Mouse (Mus musculus) urinary bladder, postnatal 10 days (tissue): ENCODE data around the gene Cxcl16.
"Not testable (repeated sequence)": the region's sequence is repeated elsewhere in the genome, so short reads cannot be mapped to it uniquely, and the experiment has no call there.

Experiments used
- DNase-seq: peaks from one replicate; pipeline ENCODE4 v3.0.0; 2022; ENCODE audit warnings: low spot score

Gene Cxcl16

DNA sequence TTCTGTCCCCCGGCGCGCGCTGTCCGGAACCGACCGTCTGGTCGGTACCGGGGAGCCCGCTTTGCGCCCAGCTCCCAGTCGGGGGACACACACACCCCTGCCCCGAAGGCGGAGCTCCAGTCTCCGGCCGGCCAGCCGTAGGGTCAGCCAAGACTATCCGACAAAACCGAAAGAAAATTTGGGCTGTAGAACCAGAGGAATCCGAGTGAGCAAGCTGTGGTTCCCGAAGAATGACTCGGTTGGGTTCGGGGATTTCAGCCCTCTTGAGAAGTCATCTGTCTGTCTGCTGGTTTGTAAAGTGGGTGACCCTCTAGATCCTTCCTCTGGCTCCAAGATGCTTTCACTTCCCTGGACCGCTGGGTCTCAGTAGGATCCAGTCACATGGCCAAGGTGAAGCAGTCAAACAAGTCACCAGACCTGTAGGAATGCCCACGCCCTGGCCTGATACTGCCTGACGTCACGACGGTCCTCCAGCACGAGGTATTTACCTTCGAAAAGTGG lies at the start of gene Cxcl16:
TSS of gene Cxcl16 (minus strand) at position 384 of the 501 bp plus-strand sequence.
- no peak for DNase-seq

DNA sequence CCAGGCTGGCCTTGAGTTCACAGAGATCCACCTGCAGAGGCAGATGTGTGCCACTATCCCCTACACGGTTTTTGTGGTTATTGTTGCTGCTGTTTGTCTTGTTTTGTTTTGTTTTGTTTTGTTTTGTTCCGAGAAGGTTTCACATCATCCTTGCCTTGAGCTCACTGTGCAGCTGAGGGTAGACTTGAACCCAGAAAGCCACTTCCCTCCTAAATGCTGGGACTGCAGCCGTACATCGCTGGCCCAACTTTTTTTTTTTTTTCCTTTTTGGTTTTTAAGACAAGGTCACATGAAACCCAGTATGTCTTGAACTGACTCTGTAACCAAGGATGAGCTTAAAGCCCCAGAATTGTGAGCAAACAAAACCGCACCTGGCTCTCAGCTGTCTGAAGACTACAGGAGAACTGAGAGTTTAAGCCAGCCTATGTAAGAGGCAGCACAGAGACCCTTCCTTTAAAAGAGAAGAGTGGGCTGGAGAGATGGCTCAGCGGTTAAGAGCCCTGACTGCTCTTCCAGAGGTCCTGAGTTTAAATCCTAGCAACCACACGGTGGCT lies 47.3 kb upstream of the Cxcl16 start:
- DNase-seq: no peak

- DNase-seq: peak; percentile 42
Measured at GRCm38 (mm10) chr11:70506385-70506784, 46.6 kb upstream of the Cxcl16 start.

DNA sequence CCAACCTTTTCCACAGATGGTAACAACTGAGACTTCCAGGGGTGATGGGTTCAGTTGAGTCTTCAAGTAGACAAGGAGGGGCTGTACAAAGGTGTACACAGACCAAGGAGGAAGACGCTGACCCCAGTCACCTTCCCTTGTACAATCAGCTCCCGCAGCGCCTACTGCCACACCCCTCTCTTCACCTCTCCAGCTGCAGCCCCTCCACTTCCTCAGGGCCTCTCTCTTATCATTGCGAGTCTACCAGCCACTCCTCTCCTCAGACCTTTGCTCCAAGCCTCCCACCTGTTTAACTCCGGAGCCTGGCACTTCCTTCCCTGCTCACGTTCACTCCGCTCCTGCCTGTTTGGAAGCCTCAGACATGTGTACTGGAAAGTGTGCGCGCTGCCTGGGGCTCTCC lies 45.2 kb upstream of the Cxcl16 start, which contains the start of gene Tm4sf5:
TSS of gene Tm4sf5 (plus strand) at position 275 of the 400 bp plus-strand sequence.
- no peak for DNase-seq

GRCm38 (mm10) chr11:70502018-70502417 lies 42.2 kb upstream of the Cxcl16 start:
- no peak for DNase-seq

DNA sequence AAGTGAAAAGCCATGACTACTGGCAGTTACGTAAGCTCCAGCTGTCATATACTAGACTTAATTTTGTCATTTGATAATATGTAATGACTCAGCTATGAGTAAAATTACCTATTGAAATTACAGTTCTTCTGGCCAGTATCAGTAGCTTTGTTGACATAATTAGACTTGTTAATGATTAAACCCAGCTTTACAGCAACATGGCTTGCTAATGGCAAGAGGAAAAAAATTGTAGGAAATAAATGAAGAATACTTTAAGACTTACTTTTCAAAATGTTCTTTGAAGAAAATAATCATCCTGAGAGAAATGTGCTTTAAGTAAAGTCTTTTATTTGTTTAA lies 40.7 kb upstream of the Cxcl16 start:
- no peak for DNase-seq

- no peak for DNase-seq
Measured at GRCm38 (mm10) chr11:70499566-70500475, 40.0 kb upstream of the Cxcl16 start.

GRCm38 (mm10) chr11:70489684-70490083 lies 29.9 kb upstream of the Cxcl16 start:
- DNase-seq: no peak

DNA sequence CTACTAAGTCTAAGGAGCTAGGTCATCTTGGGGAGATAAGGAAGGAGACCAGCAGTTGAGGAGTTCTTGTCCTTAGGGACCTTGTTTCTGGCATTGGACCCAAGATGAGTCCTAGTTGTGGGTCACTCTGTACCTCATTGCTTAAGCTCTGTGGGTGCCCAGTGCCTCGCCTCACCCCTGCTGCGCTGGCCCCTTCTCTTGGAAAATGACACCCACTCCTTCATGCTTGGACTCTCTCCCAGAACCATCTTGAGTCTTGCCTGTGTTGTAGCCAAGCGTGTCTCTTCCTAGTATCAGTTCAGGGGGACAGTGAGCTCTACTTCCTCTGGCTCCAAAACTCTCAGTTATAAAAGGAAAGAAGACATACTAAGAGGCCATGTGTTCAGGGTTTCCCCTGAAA lies 29.4 kb upstream of the Cxcl16 start:
- no peak for DNase-seq

GRCm38 (mm10) chr11:70487816-70488215 lies 28.0 kb upstream of the Cxcl16 start:
- DNase-seq: no peak

- DNase-seq: no peak
Measured at GRCm38 (mm10) chr11:70485498-70485897, 25.7 kb upstream of the Cxcl16 start.

DNA sequence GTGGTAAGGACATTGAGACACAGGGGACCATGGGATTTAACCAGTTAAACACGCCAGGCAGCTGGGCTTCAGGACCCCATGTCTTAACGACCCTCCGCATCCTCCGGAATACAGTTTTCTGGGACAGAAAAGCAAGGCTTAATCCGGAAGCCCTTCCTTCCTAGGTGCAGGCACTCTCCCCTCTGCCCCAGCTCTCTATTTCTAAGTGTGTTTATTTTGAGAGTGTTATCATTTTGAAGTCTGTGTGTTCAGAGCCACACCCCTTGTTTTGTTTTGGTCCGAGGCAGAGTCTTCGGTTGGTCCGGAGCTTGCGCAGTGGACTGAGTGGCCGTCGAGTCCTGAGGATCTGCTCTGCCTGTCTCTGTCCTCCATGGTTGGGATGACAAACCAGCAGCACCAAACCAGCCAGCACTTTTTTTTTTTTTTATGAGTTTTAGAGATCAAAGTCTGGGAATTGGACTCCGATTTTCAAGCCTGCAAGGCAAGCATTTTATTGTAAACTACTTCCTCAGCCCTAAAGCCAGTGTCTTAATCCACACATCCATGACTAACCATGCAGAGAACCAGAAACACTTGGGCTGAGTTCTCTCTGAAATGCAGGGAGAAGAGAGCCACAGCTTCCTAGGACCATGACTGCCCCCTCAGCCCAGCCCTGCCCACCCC lies 15.2 kb upstream of the Cxcl16 start:
- no peak for DNase-seq

GRCm38 (mm10) chr11:70473291-70473690 lies 13.5 kb upstream of the Cxcl16 start:
- DNase-seq: not testable (repeated sequence)

- DNase-seq: no peak
Measured at GRCm38 (mm10) chr11:70472716-70473115, 12.9 kb upstream of the Cxcl16 start.

GRCm38 (mm10) chr11:70469764-70470163 lies 10.0 kb upstream of the Cxcl16 start:
- DNase-seq: no peak

DNA sequence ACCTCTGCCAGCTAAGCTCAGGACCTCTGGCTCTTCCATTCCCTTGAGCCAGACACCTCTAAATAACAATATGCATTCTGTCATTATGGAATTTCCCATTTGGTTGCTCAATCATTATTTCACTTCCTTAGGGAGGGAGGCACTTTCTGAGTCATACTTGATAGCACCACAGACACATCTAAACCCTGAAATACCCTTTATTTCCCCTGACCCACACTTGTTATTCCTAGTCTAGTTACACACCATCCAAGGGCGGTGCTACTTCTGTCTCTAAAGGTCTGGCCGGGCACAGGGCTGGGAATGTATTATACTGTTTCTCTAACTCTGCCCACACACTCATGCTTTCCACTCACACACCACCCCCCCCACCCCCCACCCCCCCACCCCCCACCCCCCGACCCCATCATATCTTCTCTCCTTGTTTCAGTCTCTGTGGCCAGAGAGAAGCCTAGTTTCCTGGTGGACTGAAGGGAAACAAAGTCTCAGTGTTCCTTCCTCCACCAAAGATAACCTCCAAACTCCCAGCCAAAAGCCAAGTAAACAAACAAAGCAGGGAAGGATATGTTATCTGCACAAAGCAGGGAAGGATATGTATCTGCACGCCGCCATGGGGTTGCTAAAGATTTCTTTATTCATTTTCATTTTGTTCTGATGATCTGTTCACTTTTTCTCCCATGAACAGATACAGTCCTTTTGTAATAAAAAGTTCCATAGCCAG lies 8.3 kb upstream of the Cxcl16 start:
- no peak for DNase-seq

DNA sequence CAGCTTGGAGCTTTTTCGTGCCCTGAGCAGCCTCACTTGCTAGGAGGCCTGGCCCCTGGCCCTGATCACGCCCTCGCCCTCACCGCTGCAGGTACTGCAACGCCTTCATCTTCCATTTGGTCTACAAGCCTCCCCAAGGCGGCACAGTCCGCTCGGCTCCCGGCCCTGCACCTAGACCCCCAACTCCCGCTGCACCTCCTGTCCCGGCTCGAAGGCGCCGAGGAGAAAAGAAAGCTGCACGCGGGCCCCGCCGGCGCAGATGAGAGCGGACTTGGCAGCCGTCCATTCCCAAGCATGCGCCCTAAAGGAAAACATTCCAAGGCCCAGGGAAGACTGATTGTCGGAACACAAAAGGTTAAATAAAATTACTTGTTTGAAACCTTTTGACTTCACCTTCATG lies 6.0 kb upstream of the Cxcl16 start:
- no peak for DNase-seq

DNA sequence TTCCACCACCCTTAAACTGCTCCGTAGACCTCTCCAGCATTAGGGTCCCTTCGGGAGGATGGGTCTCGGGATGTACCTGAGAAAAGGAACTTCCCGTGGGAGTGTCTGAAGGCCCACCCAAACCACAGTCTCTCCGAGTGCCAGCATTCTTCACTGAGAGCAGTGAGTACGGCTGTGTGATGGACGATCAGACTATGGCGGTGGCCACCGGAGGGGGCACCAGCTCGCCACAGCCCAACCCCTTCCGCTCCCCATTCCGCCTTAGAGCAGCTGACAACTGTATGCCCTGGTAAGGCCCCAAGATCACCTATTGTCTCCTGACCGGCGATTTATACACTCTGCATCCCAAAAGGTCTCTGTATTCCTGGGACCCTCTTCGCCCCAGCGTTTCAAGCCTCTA lies 5.4 kb upstream of the Cxcl16 start:
- DNase-seq: no peak

DNA sequence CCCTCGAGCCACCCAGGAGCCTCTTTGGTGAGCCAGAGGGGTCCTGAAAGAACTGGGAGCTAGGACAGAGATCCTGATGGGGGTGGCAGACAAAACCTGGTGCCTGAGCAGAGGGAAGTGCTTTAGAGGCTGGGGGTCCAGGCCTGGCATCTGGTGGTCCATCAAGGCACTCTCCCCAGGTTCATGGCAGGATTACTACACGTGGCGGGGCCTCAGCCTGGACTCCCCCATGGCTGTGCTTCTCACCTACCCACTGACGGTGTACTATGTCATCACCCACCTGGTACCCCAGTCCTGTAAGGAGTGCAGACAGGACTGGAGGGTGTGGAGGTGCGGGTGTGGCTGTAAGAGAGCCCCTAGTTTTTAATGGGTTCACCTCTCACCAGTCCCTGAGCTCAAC lies 4.2 kb upstream of the Cxcl16 start:
- DNase-seq: no peak

GRCm38 (mm10) chr11:70458688-70459600 lies 840 bp downstream of the Cxcl16 start, which contains the start of gene Zmynd15:
Gene Zmynd15 (plus strand): TSS chr11:70459433.
- DNase-seq: no peak
